Mouse (Mus musculus): Measurements from ENCODE around the gene Ttpal. TPM values are rescaled to one million over a fixed set of nuclear protein-coding genes. Genes with fewer than 3 reads are reported as not detected.

The Ttpal gene
- polyA plus RNA-seq, 1 experiment from 2014 or later: 19.9 TPM

DNA sequence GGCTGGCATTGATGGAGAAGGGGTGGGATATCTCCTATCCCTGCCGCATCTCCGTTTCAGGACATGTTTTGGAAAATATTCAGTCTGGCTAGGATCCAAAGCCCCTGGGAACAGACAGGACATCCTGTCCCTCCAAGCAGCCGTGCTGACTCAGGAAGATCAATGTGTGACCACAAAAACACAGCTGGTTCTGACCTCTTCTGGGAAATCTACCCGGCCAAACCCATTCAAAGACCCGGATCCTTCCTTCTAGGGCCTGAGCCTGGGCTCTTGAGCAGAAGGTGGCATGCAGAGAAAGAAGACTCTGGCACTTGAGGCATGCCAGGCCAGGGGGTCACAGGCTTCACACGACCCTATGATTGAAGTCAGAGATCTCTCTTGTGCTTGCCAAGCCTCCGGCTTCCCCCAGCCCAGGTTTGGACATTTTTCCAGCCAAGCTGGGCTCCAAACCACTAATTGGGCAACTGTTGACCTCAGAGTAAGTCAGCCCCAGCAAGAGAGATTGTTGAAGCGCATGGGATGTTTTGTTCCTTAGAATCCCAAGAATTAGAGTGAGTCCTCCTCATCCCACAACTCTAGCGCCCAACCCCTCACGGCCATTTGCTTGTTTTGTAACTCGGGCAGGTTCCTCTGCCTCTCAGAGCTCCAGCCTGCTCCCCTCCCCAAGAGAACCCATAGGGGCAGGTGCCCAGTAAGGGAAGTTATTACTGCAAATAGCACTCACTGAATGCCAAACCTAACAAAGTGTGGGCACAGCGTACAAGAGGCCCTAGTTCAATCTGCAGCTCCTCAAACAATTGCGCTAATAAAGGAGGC lies 5.8 kb upstream of the Ttpal start:
- 57% methylated on average over 13 of the region's 13 CpGs for WGBS

DNA sequence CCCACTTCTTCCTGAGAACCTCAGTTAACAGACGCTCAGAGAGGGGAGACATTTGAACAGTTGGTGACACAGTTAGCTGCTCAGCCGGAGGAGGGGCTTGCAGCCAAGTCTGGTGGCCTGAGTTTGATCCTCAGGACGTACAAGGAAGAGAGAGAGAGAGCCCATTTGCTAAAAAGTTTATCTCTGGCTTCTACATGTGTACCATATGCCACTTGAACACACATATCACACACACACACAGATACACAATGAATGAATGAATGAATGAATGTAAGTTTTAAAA lies 5.3 kb upstream of the Ttpal start:
- H3K4me2 ChIP-seq (replicated peaks; ENCODE audit: low read depth): no peak overlapping the region
- WGBS: 64% methylated on average over 3 of the region's 3 CpGs
- DNase-seq (ENCODE audit: low spot score): no peak
- H3K27me3 ChIP-seq (ENCODE audit: control insufficient read depth, insufficient read depth, low read length): no peaks in the 10 kb centered on the region
- H3K36me3 ChIP-seq (ENCODE audit: control insufficient read depth, insufficient read depth, low read length): no peaks in the 10 kb centered on the region
- no peak overlapping the region for H3K4me3 ChIP-seq (ENCODE audit: low read depth, low read length)
- TF ChIP-seq EP300 (optimal IDR thresholded peaks at IDR 0.05): no peak
- no peak overlapping the region for H3K9ac ChIP-seq (ENCODE audit: low read length)
- no peaks in the 10 kb centered on the region for H3K4me1 ChIP-seq (replicated peaks; ENCODE audit: control insufficient read depth, insufficient read depth)
- peak overlapping the region; percentile 71 for H3K27ac ChIP-seq (replicated peaks)
- no peaks in the 10 kb centered on the region for H3K9me3 ChIP-seq (ENCODE audit: control insufficient read depth, low read length)
- ATAC-seq (ENCODE audit: low FRiP score, low TSS enrichment): no peak

More for the DNA sequence above, 5.8 kb upstream of the Ttpal start:
- Histone ChIP-seq H3K27me3 (ENCODE audit: control insufficient read depth, insufficient read depth, low read length) (no peaks in the 10 kb centered on the region), H3K9ac (ENCODE audit: low read length) (no peak overlapping the region), H3K27ac (replicated peaks) (peak overlapping the region; percentile 71), H3K36me3 (ENCODE audit: control insufficient read depth, insufficient read depth, low read length) (no peaks in the 10 kb centered on the region), H3K4me3 (ENCODE audit: low read depth, low read length) (no peak overlapping the region), H3K9me3 (ENCODE audit: control insufficient read depth, low read length) (no peaks in the 10 kb centered on the region), H3K4me2 (replicated peaks; ENCODE audit: low read depth) (no peak overlapping the region), H3K4me1 (replicated peaks; ENCODE audit: control insufficient read depth, insufficient read depth) (no peaks in the 10 kb centered on the region)
- DNase-seq (ENCODE audit: low spot score) (no peak), ATAC-seq (ENCODE audit: low FRiP score, low TSS enrichment) (peak; percentile 47; the same call in 1 of the 2 replicates)
- TF ChIP-seq CTCF (IDR thresholded peaks at IDR 0.05; ENCODE audit: low read depth): no peak
- TF ChIP-seq EP300 (optimal IDR thresholded peaks at IDR 0.05): peak; percentile 67

DNA sequence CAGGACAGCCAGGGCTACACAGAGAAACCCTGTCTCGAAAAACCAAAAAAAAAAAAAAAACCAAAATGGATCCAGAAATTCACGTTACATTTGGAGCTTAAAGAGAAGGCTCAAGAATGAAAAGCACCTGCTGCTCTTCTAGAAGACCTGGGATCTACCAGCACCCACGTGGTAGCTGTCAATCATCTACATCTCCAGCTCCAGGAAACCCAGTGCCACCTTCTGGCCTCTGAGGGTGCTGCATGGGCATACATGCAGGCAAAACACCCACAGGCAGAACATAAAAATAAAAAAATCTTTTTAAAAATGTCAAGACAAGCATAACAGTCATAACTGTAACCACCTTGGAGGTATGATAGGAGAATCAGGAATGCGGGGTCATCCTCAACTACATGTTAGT lies 4.5 kb upstream of the Ttpal start:
- WGBS: 54% methylated on average over 4 of the region's 4 CpGs
- ATAC-seq (ENCODE audit: low FRiP score, low TSS enrichment) (no peak), DNase-seq (ENCODE audit: low spot score) (peak; percentile 78)
- no peak overlapping the region for H3K4me2 ChIP-seq (replicated peaks; ENCODE audit: low read depth)
- H3K9me3 ChIP-seq (ENCODE audit: control insufficient read depth, low read length): no peaks in the 10 kb centered on the region
- no peaks in the 10 kb centered on the region for H3K27me3 ChIP-seq (ENCODE audit: control insufficient read depth, insufficient read depth, low read length)
- no peak overlapping the region for H3K9ac ChIP-seq (ENCODE audit: low read length)
- H3K36me3 ChIP-seq (ENCODE audit: control insufficient read depth, insufficient read depth, low read length): no peaks in the 10 kb centered on the region
- TF ChIP-seq EP300 (optimal IDR thresholded peaks at IDR 0.05): no peak
- TF ChIP-seq CTCF (IDR thresholded peaks at IDR 0.05; ENCODE audit: low read depth): peak; percentile 76
- H3K4me1 ChIP-seq (replicated peaks; ENCODE audit: control insufficient read depth, insufficient read depth): no peaks in the 10 kb centered on the region
- H3K27ac ChIP-seq (replicated peaks): no peak overlapping the region
- no peak overlapping the region for H3K4me3 ChIP-seq (ENCODE audit: low read depth, low read length)

DNA sequence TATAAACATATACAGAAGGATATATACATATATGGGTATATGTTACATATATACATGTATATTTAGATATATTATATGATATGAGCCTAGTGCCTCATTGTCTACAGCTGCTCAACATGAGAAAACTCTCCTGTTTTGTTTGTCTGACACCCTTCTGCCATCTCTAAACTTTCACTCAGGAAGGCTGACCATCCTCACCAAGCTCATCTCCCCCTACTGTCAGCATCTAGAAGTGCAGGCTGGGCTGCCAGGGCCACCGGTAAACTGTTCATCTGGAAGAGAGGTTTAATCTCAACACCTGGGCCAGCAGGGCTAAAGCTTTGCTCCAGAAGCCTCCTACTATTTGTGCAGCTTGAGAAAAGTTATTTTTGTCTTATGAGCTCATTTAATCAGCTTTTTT lies 2.9 kb upstream of the Ttpal start:
- Histone ChIP-seq H3K4me2 (replicated peaks; ENCODE audit: low read depth) (no peak overlapping the region), H3K27ac (replicated peaks) (no peak overlapping the region), H3K27me3 (ENCODE audit: control insufficient read depth, insufficient read depth, low read length) (no peaks in the 10 kb centered on the region), H3K36me3 (ENCODE audit: control insufficient read depth, insufficient read depth, low read length) (no peaks in the 10 kb centered on the region), H3K4me3 (ENCODE audit: low read depth, low read length) (no peak overlapping the region), H3K9me3 (ENCODE audit: control insufficient read depth, low read length) (no peaks in the 10 kb centered on the region), H3K9ac (ENCODE audit: low read length) (no peak overlapping the region), H3K4me1 (replicated peaks; ENCODE audit: control insufficient read depth, insufficient read depth) (no peaks in the 10 kb centered on the region)
- WGBS: 0% methylated on average over 1 of the region's 1 CpGs
- DNase-seq (ENCODE audit: low spot score) (peak; percentile 73), ATAC-seq (ENCODE audit: low FRiP score, low TSS enrichment) (no peak)
- TF ChIP-seq CTCF (IDR thresholded peaks at IDR 0.05; ENCODE audit: low read depth) (peak; percentile 85), EP300 (optimal IDR thresholded peaks at IDR 0.05) (no peak)

DNA sequence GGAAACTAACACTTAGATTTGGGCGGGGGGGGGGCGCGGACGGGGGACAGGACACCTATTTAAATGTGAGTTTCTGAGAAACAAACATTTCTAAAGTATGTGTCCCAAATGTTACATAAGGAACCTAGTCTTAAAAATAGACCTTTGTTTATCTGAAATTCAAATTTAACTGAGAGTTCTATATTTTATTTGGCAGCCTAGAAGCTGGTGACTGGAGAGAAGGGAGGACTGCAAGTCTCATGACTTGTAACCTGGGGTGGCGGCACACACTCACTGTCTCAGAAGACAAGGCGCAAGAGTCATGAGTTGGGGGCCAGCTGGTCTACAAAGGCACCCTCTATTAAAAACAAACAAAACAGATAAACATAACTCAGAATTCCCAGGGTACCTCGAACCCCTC lies 1.0 kb upstream of the Ttpal start:
- no peak overlapping the region for H3K9ac ChIP-seq (ENCODE audit: low read length)
- H3K4me1 ChIP-seq (replicated peaks; ENCODE audit: control insufficient read depth, insufficient read depth): no peaks in the 10 kb centered on the region
- H3K36me3 ChIP-seq (ENCODE audit: control insufficient read depth, insufficient read depth, low read length): no peaks in the 10 kb centered on the region
- H3K4me3 ChIP-seq (ENCODE audit: low read depth, low read length): no peak overlapping the region
- no peaks in the 10 kb centered on the region for H3K9me3 ChIP-seq (ENCODE audit: control insufficient read depth, low read length)
- no peak overlapping the region for H3K4me2 ChIP-seq (replicated peaks; ENCODE audit: low read depth)
- TF ChIP-seq EP300 (optimal IDR thresholded peaks at IDR 0.05): no peak
- TF ChIP-seq CTCF (IDR thresholded peaks at IDR 0.05; ENCODE audit: low read depth): no peak
- H3K27me3 ChIP-seq (ENCODE audit: control insufficient read depth, insufficient read depth, low read length): no peaks in the 10 kb centered on the region
- WGBS: 83% methylated on average over 7 of the region's 7 CpGs
- ATAC-seq (ENCODE audit: low FRiP score, low TSS enrichment) (no peak), DNase-seq (ENCODE audit: low spot score) (no peak)
- no peak overlapping the region for H3K27ac ChIP-seq (replicated peaks)

DNA sequence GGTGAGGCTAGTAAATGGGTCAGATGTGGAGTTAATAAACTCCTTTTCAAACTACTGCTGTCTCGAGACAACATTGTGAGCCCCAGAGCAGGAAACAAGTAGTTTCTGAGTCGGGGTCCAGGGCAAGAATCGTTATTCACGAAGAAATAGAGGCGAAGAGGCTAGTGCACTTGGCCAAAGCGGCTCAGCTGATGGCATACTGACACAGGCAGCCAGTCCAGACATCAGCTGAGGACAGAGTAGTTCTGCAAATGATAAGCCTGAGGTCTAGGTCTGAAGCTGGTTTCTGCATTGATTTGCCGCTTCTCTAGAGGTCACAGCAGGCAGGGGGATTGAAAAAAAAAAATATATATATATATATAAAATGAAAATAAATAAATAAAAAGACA lies 408 bp upstream of the Ttpal start:
- Histone ChIP-seq H3K9ac (ENCODE audit: low read length) (no peak overlapping the region), H3K27ac (replicated peaks) (no peak overlapping the region), H3K36me3 (ENCODE audit: control insufficient read depth, insufficient read depth, low read length) (no peaks in the 10 kb centered on the region), H3K4me2 (replicated peaks; ENCODE audit: low read depth) (peak overlapping the region; percentile 96), H3K9me3 (ENCODE audit: control insufficient read depth, low read length) (no peaks in the 10 kb centered on the region), H3K4me3 (ENCODE audit: low read depth, low read length) (peak overlapping the region; percentile 84; the same call in 1 of the 2 replicates), H3K27me3 (ENCODE audit: control insufficient read depth, insufficient read depth, low read length) (no peaks in the 10 kb centered on the region), H3K4me1 (replicated peaks; ENCODE audit: control insufficient read depth, insufficient read depth) (no peaks in the 10 kb centered on the region)
- no peak for TF ChIP-seq EP300 (optimal IDR thresholded peaks at IDR 0.05)
- no peak for TF ChIP-seq CTCF (IDR thresholded peaks at IDR 0.05; ENCODE audit: low read depth)
- DNase-seq (ENCODE audit: low spot score): no peak
- WGBS: 73% methylated on average over 7 of the region's 7 CpGs
- no peak for ATAC-seq (ENCODE audit: low FRiP score, low TSS enrichment)

Data from stomach, postnatal 0 days (tissue).